Mouse (Mus musculus) heart, embryonic 10.5 days (tissue): ENCODE results near the gene Xxylt1. TPM values are rescaled to one million over a fixed set of nuclear protein-coding genes. Genes with fewer than 3 reads are reported as not detected.

Experiments
- DNase-seq: peaks from one replicate; pipeline ENCODE4 v3.0.0-alpha.2; 2017; ENCODE audit warnings: low spot score
- H3K27ac ChIP-seq: fragments of 300-500 bp; sonication (generic); 2 replicates; pipeline ENCODE4 v1.5.1; 2016; ENCODE audit warnings: mild to moderate bottlenecking
- H3K27me3 ChIP-seq: fragments of 300-500 bp; sonication (generic); 2 replicates; pipeline ENCODE4 v1.6.1; 2016; ENCODE audit warnings: mild to moderate bottlenecking; ENCODE audit not compliant: poor library complexity, insufficient read depth, severe bottlenecking
- H3K36me3 ChIP-seq: fragments of 300-500 bp; sonication (generic); 2 replicates; pipeline ENCODE4 v1.6.1; 2016; ENCODE audit warnings: mild to moderate bottlenecking, moderate library complexity
- H3K4me1 ChIP-seq: fragments of 300-500 bp; sonication (generic); 2 replicates; pipeline ENCODE4 v1.6.1; 2016; ENCODE audit warnings: mild to moderate bottlenecking
- H3K4me3 ChIP-seq: fragments of 300-500 bp; sonication (generic); 2 replicates; pipeline ENCODE4 v1.5.1; 2016; ENCODE audit warnings: mild to moderate bottlenecking, moderate library complexity
- H3K9me3 ChIP-seq: fragments of 300-500 bp; sonication (generic); 2 replicates; pipeline ENCODE4 v1.6.1; 2016; ENCODE audit warnings: mild to moderate bottlenecking, moderate library complexity
- WGBS: fragments of 180-500 bp; shearing (Covaris S2); methylation state at CpG from one replicate; pipeline ENCODE4 v1.1.7; 2016; 5-methylcytosine and 5-hydroxymethylcytosine counted together
- polyA plus RNA-seq: library from polyadenylated mRNA; unstranded; fragments of >200 nt; fragmentation: Nextera tagmentation; extraction: Ambion mirVana; gene quantifications from 2 replicates; pipeline ENCODE4 v1.2.1, GENCODE M21; 2016

Xxylt1 gene
- polyA plus RNA-seq, 1 experiment from 2014 or later = 15.0 TPM

DNA sequence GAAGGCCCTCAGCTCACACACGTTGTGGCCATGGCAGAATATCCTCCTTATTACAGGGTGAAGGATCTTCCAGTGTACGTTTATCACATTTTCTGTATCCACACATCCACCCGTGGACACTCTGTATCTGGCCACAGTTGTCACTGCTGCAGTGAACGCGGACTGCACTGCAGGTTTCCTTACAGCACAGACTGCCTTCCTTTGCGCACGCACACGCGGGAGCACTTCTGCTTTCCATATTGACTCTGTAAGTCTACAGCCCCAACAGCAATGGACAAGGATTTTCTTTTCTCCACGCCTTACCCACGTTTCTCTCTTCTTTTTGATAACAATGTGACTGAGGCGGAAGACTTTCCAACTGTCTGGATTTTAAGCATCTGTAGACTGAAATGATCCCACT is 106.7 kb downstream of the Xxylt1 start:
- WGBS = 88% methylated on average over 12 of the region's 12 CpGs
- Histone ChIP-seq H3K36me3 (no peaks in the 10 kb centered on the region), H3K9me3 (no peaks in the 10 kb centered on the region), H3K27me3 (no peaks in the 10 kb centered on the region), H3K4me1 (peaks cover 46% of the 10 kb centered on the region), H3K4me3 (no peak overlapping the region), H3K27ac (peak overlapping the region; percentile 36; the same call in 1 of the 2 replicates)
- DNase-seq = no peak

DNA sequence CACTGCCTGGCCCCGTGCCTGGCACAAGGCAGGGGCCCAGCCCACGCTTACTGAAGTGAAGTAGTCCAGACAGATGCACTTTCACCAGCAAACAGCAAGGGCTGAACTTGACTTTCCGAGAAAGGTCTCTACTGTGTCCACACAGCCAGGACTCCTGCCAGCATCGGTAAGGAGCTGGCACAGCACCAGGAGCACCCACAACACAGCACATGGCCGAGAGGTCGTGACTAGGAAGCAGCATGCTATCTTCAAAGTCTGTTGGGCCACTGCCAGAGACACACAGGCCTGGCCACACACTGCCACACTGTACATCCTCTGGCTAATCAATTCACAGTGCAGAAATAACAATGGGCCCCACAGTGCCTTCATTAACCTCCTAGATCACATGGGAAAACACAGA is 107.8 kb downstream of the Xxylt1 start:
- Histone ChIP-seq H3K36me3 (no peaks in the 10 kb centered on the region), H3K4me1 (peaks cover 56% of the 10 kb centered on the region), H3K27ac (peak overlapping the region; percentile 75; the same call in 1 of the 2 replicates), H3K27me3 (no peaks in the 10 kb centered on the region), H3K4me3 (no peak overlapping the region), H3K9me3 (no peaks in the 10 kb centered on the region)
- DNase-seq = no peak
- 62% methylated on average over 6 of the region's 6 CpGs for WGBS

DNA sequence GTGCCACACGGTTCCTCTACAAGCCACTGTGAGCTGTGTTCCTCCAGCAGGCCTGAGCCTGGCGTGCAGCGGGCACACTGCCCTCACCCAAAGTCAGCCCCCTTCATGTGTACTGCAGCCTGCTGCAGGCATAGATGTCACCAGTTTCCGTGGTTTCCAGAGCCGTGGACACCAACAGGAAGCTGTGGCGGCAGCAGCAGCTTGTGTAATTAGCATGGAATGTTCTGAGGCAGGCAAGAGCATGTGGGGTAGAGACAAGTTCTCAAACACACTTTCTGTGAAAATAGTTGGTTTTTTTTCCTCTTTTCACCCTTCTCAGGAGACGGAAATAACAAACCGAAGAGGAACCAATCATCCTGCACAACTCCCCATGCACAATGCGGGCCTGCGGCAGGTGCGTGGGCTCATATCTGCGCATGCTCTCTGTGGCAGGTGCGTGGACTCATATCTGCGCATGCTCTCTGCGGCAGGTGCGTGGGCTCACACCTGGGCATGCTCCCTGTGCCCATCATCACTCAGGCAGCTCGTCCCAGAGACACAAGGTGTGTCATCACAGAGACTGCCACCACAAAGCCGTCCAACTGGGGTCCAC is 109.2 kb downstream of the Xxylt1 start:
- Histone ChIP-seq H3K9me3 (no peaks in the 10 kb centered on the region), H3K4me1 (peaks cover 54% of the 10 kb centered on the region), H3K27ac (peak overlapping the region; percentile 31; the same call in 1 of the 2 replicates), H3K27me3 (no peaks in the 10 kb centered on the region), H3K36me3 (no peaks in the 10 kb centered on the region), H3K4me3 (no peak overlapping the region)
- DNase-seq = no peak
- 81% methylated on average over 18 of the region's 18 CpGs for WGBS

DNA sequence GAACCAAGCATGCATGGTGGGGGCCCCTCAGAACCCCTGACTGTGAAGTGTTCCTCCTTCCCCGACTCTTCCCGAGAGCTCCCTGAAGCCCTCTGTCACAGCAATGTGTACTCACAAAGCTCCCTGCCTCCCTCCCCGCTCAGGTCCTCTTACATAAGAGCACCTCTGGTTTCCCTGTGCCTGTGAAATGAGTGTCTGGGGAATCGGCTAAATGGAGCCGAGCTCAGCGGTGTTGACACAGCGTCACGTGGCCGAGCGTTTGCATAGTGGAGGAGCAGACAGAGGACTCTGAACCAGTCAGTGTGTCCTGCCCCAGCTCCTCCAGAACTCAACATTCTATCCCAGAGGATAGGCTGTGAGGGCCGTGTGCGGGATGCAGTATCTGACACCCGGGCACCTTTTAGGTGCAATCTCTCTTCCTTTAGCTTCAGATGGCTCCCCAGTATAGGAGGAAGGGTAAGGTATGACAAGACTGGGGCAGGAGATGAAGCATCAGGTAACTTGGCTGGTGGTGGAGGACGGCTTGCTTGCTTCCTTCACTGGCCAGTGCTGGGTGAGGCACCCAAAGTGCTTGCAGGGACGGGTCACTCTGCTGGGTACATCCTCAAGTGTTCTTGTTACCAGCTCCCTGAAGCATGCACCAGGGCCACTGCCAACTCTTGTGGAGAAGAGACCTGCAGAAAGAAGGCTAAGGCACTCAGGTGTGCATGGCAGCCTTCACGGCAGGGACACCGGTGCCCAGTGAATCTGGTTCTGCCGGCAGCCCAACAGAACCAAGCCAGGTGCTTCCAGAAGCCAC is 111.8 kb downstream of the Xxylt1 start:
- Histone ChIP-seq H3K36me3 (no peaks in the 10 kb centered on the region), H3K9me3 (no peaks in the 10 kb centered on the region), H3K4me1 (peaks cover 66% of the 10 kb centered on the region), H3K27ac (peak overlapping the region; percentile 29), H3K4me3 (no peak overlapping the region), H3K27me3 (no peaks in the 10 kb centered on the region)
- DNase-seq = no peak
- 61% methylated on average over 18 of the region's 18 CpGs for WGBS

DNA sequence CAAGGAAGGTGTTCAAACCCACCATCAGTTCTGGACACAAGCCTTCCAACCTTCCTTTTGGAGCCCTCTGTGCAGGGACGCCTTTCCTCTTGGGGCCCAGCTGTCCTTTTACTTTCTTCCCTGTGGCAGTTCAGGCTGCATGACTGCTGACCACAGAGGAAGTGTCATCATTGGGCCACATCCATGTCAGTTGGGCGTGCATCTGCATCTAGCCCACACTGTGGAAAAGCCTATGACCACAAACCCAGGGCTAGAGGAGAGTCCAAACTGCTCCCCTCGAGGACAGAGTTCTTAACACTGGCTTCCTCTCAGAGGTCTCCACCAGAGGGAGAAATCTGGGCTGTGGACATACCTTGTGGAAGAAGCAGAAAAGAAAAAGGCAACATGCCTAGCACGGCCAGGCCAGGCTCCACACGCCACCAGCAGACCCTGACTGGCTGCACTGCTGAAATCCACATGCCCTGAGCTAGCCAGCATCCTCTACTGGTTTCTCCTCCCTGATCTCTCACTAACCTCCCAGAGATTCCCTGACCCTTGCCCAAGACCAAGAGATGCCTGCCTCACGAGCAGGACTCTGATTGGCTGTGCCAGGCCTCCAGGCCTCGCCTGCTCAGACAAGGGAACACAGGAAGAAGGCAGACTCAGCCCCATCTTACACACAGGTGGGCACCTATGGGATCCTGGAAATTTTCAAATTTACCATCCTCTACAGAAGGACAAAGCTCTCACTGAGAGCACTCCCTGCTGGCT is 112.7 kb downstream of the Xxylt1 start:
- DNase-seq = no peak
- H3K27ac ChIP-seq = peak overlapping the region; percentile 29; the same call in 1 of the 2 replicates
- no peak overlapping the region for H3K4me3 ChIP-seq
- no peaks in the 10 kb centered on the region for H3K36me3 ChIP-seq
- H3K4me1 ChIP-seq = peaks cover 72% of the 10 kb centered on the region
- no peaks in the 10 kb centered on the region for H3K9me3 ChIP-seq
- 81% methylated on average over 7 of the region's 7 CpGs for WGBS
- no peaks in the 10 kb centered on the region for H3K27me3 ChIP-seq

DNA sequence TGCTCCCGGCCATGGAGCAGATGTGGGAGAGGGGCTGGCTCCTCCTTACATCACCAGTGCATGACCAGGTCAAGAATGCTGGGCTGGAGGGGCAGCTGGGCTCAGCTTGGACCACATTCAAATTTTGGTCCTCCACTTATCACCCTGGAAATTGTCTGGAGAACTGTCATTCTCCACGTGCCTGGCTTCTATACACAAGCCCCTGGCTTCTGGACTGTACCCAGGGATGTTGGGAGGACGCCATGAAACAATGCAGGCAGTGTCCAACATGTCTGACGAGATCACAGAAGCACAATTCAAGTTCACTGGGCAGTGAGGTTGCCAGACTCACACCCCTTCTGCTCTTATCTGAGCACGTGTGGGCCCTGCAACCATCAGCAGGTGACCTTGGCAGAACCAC is 114.5 kb downstream of the Xxylt1 start:
- H3K4me1 ChIP-seq = peaks cover 55% of the 10 kb centered on the region
- 45% methylated on average over 5 of the region's 5 CpGs for WGBS
- no peaks in the 10 kb centered on the region for H3K27me3 ChIP-seq
- DNase-seq = no peak
- H3K36me3 ChIP-seq = no peaks in the 10 kb centered on the region
- H3K27ac ChIP-seq = peak overlapping the region; percentile 53; the same call in 1 of the 2 replicates
- no peaks in the 10 kb centered on the region for H3K9me3 ChIP-seq
- H3K4me3 ChIP-seq = no peak overlapping the region

DNA sequence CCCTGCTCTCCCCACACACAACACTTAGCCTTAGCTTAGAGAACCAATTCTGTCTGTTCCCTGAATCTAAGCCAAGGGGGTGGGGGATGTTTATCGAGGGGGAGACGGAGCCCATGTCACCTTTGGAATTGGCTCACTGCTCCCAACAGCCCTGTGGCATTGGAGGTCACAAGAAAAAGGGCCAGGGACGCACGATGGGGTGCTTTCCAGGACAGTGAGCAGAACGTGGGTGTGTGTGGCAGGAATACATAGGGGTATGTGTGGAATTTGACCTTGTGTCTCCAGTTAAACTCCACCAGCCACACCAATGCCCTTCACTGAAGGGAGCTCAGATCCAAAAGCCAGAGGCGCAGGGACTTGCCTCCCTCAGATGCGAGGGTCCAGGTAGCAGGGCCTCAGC is 116.3 kb downstream of the Xxylt1 start:
- Histone ChIP-seq H3K27ac (peak overlapping the region; percentile 82), H3K9me3 (no peaks in the 10 kb centered on the region), H3K27me3 (no peaks in the 10 kb centered on the region), H3K36me3 (no peaks in the 10 kb centered on the region), H3K4me3 (no peak overlapping the region), H3K4me1 (peaks cover 52% of the 10 kb centered on the region)
- DNase-seq = no peak
- 59% methylated on average over 7 of the region's 7 CpGs for WGBS

DNA sequence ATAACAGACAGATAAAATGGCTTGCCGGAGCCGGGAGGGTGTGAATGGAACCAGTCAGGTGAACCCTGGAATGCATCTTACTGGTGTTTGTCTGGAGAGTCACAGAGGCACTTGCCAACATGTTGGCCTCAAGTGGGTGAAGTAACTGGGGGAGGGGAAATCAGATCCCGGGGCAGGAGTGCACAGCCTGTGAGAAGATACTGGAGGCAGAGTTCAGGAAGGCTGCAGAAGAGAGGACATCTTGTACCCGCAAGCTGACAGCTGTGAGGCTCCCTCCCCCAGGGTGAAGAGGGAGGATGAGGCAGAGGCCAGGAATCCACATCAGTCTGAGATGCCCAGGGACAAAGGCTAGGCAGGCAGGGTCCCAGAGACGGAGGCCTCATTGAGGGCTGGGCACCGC is 116.8 kb downstream of the Xxylt1 start:
- H3K4me3 ChIP-seq = no peak overlapping the region
- no peaks in the 10 kb centered on the region for H3K27me3 ChIP-seq
- DNase-seq = no peak
- WGBS = 48% methylated on average over 6 of the region's 6 CpGs
- H3K9me3 ChIP-seq = no peaks in the 10 kb centered on the region
- peak overlapping the region; percentile 82 for H3K27ac ChIP-seq
- no peaks in the 10 kb centered on the region for H3K36me3 ChIP-seq
- H3K4me1 ChIP-seq = peaks cover 52% of the 10 kb centered on the region

DNA sequence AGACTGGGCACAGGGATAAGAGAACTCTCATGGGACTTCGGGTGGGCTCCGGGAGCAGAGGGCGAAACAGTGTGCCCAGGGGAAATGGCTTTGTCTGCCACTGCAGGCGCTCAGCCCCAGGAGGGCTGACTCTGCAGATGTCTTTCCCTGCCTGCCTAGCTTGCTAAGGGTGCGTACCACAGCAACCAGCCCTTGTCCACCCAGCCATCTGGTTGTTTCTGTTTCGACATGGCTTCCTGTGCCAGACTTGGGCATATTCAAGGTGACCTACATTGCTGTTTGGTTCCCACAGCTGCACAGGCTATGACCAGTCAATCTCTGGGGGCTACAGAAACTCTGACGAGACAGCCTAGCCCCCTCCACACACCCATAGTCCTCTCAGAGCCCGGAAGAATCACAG is 118.7 kb downstream of the Xxylt1 start:
- Histone ChIP-seq H3K4me3 (no peak overlapping the region), H3K27ac (peak overlapping the region; percentile 57), H3K27me3 (no peaks in the 10 kb centered on the region), H3K4me1 (peaks cover 54% of the 10 kb centered on the region), H3K36me3 (no peaks in the 10 kb centered on the region), H3K9me3 (no peaks in the 10 kb centered on the region)
- no peak for DNase-seq
- 88% methylated on average over 8 of the region's 8 CpGs for WGBS

DNA sequence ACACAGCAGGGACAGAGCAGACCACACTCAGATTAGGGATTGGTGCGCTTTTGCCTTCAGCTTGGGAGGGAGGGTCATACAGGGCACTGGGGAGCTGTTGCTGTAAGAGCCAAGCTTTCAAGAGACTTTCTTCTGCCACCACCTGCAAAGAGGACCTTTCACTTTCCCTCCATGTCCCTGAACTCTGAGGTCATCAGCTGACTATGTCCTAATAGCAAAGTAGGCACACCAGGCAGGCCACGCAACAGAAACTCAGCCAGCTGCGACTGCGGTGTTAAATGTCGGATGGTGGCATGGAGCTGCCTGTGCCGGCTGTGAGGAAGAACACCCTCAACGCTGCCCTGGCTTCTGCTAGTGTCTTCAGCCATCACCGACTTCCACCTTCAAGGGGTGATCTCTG is 120.1 kb downstream of the Xxylt1 start:
- no peaks in the 10 kb centered on the region for H3K27me3 ChIP-seq
- 0 out of 2 replicates have a peak overlapping the region, but pooled peaks have one; percentile 13 for H3K27ac ChIP-seq
- H3K4me1 ChIP-seq = peaks cover 46% of the 10 kb centered on the region
- DNase-seq = no peak
- peaks cover 6% of the 10 kb centered on the region; the same call in 1 of the 2 replicates for H3K36me3 ChIP-seq
- WGBS = 90% methylated on average over 8 of the region's 8 CpGs
- H3K4me3 ChIP-seq = no peak overlapping the region
- no peaks in the 10 kb centered on the region for H3K9me3 ChIP-seq

DNA sequence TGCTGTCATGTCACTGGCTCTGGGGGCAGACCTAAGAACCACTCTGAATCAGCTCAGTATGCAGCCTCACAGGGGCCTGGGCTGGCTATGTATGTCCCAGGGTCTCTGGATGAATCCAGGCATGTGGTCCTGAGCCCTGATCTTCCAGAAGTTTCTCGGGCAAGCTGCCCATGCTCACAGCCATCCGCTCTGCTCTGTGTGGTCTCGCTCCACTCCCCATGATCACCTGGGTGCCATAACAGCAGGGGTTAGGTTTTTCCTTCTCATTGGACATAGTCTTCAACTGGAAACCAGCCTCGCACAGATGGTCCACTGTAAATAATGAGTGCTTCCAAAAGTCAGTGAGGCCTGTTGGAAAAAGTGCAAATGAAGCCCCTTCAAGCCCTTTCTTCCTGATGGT is 121.0 kb downstream of the Xxylt1 start:
- no peaks in the 10 kb centered on the region for H3K27me3 ChIP-seq
- H3K9me3 ChIP-seq = no peaks in the 10 kb centered on the region
- peaks cover 40% of the 10 kb centered on the region for H3K4me1 ChIP-seq
- DNase-seq = no peak
- H3K27ac ChIP-seq = no peak overlapping the region
- peaks cover 10% of the 10 kb centered on the region; the same call in 1 of the 2 replicates for H3K36me3 ChIP-seq
- 88% methylated on average over 4 of the region's 4 CpGs for WGBS
- H3K4me3 ChIP-seq = no peak overlapping the region

DNA sequence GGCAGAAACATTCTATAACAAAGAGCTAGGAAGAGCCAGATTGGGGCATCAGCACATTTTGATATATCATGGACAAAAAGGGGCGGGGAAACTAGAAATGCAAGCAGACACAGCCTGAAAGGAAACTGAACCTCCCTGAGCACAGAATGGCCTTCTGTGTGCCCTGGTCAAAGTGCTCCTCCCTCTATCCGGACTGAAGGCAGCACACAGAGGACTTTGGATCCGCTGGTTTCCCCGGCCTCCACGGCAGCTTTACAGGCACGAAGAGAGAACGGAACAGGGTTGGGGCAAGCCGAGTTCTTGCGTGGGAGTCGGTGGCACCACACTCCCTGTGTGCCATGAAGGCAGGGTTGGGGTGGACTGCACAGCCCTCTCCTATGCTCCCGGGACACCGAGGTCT is 121.5 kb downstream of the Xxylt1 start:
- no peak for DNase-seq
- WGBS = 87% methylated on average over 12 of the region's 12 CpGs
- H3K4me1 ChIP-seq = peaks cover 35% of the 10 kb centered on the region
- H3K9me3 ChIP-seq = no peaks in the 10 kb centered on the region
- H3K36me3 ChIP-seq = peaks cover 10% of the 10 kb centered on the region; the same call in 1 of the 2 replicates
- no peak overlapping the region for H3K4me3 ChIP-seq
- H3K27ac ChIP-seq = no peak overlapping the region
- no peaks in the 10 kb centered on the region for H3K27me3 ChIP-seq

DNA sequence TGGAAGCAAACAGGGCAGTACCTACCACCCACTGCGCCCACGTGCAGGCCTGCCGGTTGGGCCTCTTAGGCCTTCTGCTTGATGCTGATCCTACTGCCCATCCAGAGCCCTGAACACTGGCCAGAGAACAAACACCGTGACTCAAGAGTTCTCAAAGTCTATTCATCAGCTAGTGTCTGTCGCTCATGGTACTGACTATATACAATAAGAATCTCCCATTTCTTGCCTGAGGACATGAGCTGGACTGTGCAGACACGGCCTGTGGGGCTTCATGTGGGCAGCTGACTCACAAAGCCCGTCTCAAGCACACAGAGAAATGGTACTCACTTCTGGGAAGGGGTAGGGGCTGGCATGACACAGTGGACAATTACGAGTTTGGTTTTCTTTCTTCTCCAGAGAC is 125.1 kb downstream of the Xxylt1 start:
- Histone ChIP-seq H3K4me3 (no peak overlapping the region), H3K4me1 (peaks cover 23% of the 10 kb centered on the region), H3K27me3 (no peaks in the 10 kb centered on the region), H3K27ac (no peak overlapping the region), H3K36me3 (peaks cover 10% of the 10 kb centered on the region; the same call in 1 of the 2 replicates), H3K9me3 (no peaks in the 10 kb centered on the region)
- WGBS = 87% methylated on average over 8 of the region's 8 CpGs
- no peak for DNase-seq
